Mouse (Mus musculus) liver, postnatal 0 days (tissue): ENCODE measurements around the gene Synpr. TPM values are rescaled to one million over a fixed set of nuclear protein-coding genes. Genes with fewer than 3 reads are reported as not detected.

ENCODE experiments used
- ATAC-seq: fragments of 200-750 bp; cut with Nextera tagmentation; 2 replicates; pipeline ENCODE4 v1.8.0; 2017; ENCODE audit warnings: mild to moderate bottlenecking, moderate library complexity
- DNase-seq: peaks from one replicate; pipeline ENCODE4 v3.0.0-alpha.2; 2016
- H3K27ac ChIP-seq: fragments of 300-500 bp; sonication (generic); 2 replicates; pipeline ENCODE4 v1.5.1; 2014; ENCODE audit warnings: antibody characterized with exemption, moderate library complexity, mild to moderate bottlenecking, low read depth
- H3K27me3 ChIP-seq: fragments of 300-500 bp; sonication (generic); 2 replicates; pipeline ENCODE4 v1.6.1; 2014; ENCODE audit warnings: low read length, control low read depth, mixed read lengths; ENCODE audit not compliant: insufficient read depth
- H3K36me3 ChIP-seq: fragments of 300-500 bp; sonication (generic); replicated peaks from 2 replicates; pipeline ENCODE4 v1.6.1; 2014; ENCODE audit warnings: mild to moderate bottlenecking, control low read depth, low read length, moderate library complexity, mixed read lengths; ENCODE audit not compliant: insufficient read depth
- H3K4me1 ChIP-seq: fragments of 300-500 bp; sonication (generic); 2 replicates; pipeline ENCODE4 v1.6.1; 2014; ENCODE audit warnings: antibody characterized with exemption, mild to moderate bottlenecking, control low read depth; ENCODE audit not compliant: insufficient read depth
- H3K4me2 ChIP-seq: fragments of 300-500 bp; sonication (generic); 2 replicates; pipeline ENCODE4 v1.6.1; 2014; ENCODE audit warnings: low read depth, mild to moderate bottlenecking, low read length, moderate library complexity, mixed read lengths
- H3K4me3 ChIP-seq: fragments of 300-500 bp; sonication (generic); 2 replicates; pipeline ENCODE4 v1.5.1; 2014; ENCODE audit warnings: low read depth, low read length
- H3K9ac ChIP-seq: fragments of 300-500 bp; sonication (generic); replicated peaks from 2 replicates; pipeline ENCODE4 v1.6.1; 2014; ENCODE audit warnings: mild to moderate bottlenecking, moderate library complexity
- H3K9me3 ChIP-seq: fragments of 300-500 bp; sonication (generic); 2 replicates; pipeline ENCODE4 v1.6.1; 2016; ENCODE audit warnings: mild to moderate bottlenecking, control low read depth, low read length, mixed read lengths
- CTCF ChIP-seq: sonication (generic); IDR thresholded peaks from 2 replicates; pipeline ENCODE4 v1.5.1; 2016; ENCODE audit warnings: antibody characterized with exemption, low read depth
- EP300 ChIP-seq: IDR thresholded peaks from 2 replicates; pipeline ENCODE4 v1.6.1; 2016; ENCODE audit warnings: antibody characterized with exemption, low read depth, mild to moderate bottlenecking
- WGBS: fragments of 180-500 bp; shearing (Covaris S2); extraction: QIAGEN DNeasy Blood & Tissue Kit; methylation state at CpG from one replicate; pipeline ENCODE4 v1.1.7; 2014; ENCODE audit not compliant: insufficient replicate concordance; 5-methylcytosine and 5-hydroxymethylcytosine counted together
- polyA plus RNA-seq: library from polyadenylated mRNA; unstranded; fragments of >200 nt; fragmentation: Nextera tagmentation; extraction: Ambion mirVana; gene quantifications from 2 replicates; pipeline ENCODE4 v1.2.1, GENCODE M21; 2015

Gene Synpr
- polyA plus RNA-seq, 1 experiment from 2014 or later = not detected

DNA sequence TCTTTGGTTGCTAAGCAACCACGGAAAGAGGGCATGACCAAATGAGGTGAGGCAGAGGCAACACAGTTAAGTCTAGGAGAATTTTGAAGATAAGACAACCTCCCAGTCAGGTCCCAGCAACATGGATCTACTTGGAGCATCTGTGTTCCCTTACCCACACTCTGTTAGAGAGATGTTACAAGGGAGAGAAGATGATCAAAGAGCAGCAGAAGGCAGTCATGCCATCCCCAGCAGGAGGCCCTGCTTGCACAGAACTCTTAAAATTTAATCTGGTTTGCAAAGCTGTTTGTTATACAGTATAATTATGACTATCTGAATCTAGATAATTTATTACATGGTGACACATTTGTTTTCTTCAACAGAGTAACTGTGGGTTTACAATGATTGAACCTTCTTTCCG is 18.2 kb upstream of the Synpr start:
- H3K27ac ChIP-seq = no peak overlapping the region
- DNase-seq (no peak), ATAC-seq (no peak)
- 69% methylated on average over 2 of the region's 2 CpGs for WGBS
- no peak overlapping the region for H3K4me2 ChIP-seq
- TF ChIP-seq EP300 = no peak
- no peak for TF ChIP-seq CTCF
- no peaks in the 10 kb centered on the region for H3K9me3 ChIP-seq
- no peak overlapping the region for H3K4me3 ChIP-seq
- no peaks in the 10 kb centered on the region for H3K27me3 ChIP-seq
- no peaks in the 10 kb centered on the region for H3K4me1 ChIP-seq
- H3K36me3 ChIP-seq = no peaks in the 10 kb centered on the region
- H3K9ac ChIP-seq = no peak overlapping the region

DNA sequence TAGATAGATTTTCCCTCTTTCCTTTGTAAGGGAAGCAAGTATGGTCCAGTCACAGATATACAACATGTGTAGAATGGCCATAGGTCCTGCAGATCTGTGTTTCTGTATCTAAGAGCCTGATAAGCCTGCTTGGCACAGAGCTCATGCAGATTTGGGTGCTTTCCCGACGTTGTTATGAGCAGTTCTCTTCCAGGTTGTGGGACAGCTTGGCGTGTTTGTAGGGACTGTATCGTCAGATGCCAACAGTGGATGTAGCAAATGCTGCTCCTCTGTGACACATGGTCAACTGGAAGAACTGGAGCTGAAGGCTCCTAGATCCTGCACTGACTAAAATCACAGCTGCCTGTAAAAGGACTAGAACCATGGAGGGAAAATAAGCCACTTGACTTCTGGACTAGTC is 17.4 kb upstream of the Synpr start:
- no peaks in the 10 kb centered on the region for H3K9me3 ChIP-seq
- DNase-seq = no peak
- TF ChIP-seq CTCF (no peak), EP300 (no peak)
- no peak for ATAC-seq
- no peak overlapping the region for H3K27ac ChIP-seq
- H3K4me1 ChIP-seq = no peaks in the 10 kb centered on the region
- no peak overlapping the region for H3K4me2 ChIP-seq
- no peaks in the 10 kb centered on the region for H3K27me3 ChIP-seq
- H3K4me3 ChIP-seq = no peak overlapping the region
- H3K36me3 ChIP-seq = no peaks in the 10 kb centered on the region
- WGBS = 72% methylated on average over 4 of the region's 4 CpGs
- no peak overlapping the region for H3K9ac ChIP-seq

DNA sequence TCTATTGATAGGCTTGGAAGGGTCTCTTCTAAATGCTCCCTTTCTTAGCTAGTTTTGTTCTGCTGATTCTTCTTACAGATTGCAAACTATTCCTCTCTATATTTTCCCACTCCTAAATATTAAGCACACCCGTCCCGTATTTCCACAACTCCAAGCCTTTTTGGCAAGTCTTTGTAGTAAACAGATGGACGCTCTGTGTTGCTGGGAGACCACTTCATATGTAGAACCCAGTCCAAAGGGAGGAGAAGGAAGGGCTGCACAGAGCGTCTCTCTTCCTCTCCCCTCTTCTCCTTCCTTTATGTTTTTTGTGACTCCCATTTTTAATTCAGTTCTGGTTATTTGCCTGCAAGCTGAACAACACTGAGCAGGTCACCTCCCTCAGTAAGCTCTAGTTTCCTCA is 1.4 kb upstream of the Synpr start:
- Histone ChIP-seq H3K27me3 (no peaks in the 10 kb centered on the region), H3K27ac (no peak overlapping the region), H3K4me1 (no peaks in the 10 kb centered on the region), H3K36me3 (no peaks in the 10 kb centered on the region), H3K9me3 (no peaks in the 10 kb centered on the region), H3K4me2 (no peak overlapping the region), H3K9ac (no peak overlapping the region), H3K4me3 (no peak overlapping the region)
- TF ChIP-seq CTCF = no peak
- TF ChIP-seq EP300 = no peak
- ATAC-seq = no peak
- WGBS = 71% methylated on average over 4 of the region's 4 CpGs
- DNase-seq = no peak

DNA sequence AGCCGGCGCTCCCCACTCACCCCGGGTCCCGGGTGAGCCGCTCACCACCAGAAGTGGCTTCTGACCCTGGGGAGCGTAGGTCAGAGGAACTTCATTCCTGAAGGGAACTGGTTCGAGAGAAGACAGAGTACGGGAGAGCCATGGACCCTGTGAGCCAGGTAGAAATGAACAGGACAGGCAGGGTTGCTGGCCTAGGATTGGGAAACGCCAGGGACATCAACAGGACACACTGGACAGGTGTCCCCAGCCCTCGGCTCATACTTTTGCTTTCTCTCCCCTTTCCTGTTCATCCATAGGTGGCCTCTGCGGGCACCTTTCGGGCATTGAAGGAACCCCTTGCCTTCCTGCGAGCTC is 242 bp downstream of the Synpr start:
- Histone ChIP-seq H3K27ac (no peak overlapping the region), H3K36me3 (no peaks in the 10 kb centered on the region), H3K9me3 (no peaks in the 10 kb centered on the region), H3K4me3 (no peak overlapping the region), H3K4me1 (no peaks in the 10 kb centered on the region), H3K4me2 (no peak overlapping the region), H3K27me3 (no peaks in the 10 kb centered on the region), H3K9ac (no peak overlapping the region)
- ATAC-seq (no peak), DNase-seq (no peak)
- 17% methylated on average over 13 of the region's 13 CpGs for WGBS
- no peak for TF ChIP-seq CTCF
- TF ChIP-seq EP300 = no peak

DNA sequence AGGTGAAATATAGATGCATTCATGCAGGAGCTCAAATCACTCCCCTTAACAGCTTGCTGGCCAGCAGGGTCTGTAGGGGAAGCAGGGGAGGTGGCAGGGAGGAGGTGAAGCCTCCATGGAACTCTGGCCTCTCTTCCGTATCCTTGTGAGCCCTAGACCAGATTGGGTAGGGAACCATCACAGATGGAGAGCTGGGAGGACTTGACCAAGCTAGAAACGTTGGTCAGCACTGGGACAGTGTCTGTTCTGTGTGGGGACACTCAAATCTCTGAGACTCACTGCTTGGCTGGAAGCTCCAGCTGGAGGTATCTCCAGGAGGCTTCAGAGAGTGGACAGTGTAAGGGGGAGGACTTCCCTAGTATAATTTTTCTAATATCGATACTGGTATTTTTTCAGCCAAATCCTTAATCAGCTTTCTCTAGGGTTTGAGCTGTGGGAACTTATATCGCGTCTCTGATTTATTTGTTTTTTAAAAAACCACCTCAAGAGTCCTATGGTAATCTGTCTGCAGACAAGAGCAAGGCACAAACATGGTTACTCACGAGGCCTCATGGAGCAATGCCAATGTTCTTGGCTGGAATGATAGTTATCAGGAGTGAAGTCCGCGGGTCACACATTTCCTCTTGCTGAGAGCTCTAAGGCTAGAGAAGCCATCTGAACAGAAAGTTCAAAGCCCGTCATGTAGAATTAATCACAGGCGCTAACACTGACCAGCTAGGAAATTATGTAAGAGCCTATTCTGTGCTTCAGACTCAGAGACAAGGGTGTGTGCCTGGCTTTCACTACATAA is 956 bp downstream of the Synpr start:
- no peak for ATAC-seq
- Histone ChIP-seq H3K36me3 (no peaks in the 10 kb centered on the region), H3K9me3 (no peaks in the 10 kb centered on the region), H3K4me1 (no peaks in the 10 kb centered on the region), H3K4me3 (no peak overlapping the region), H3K27ac (no peak overlapping the region), H3K9ac (no peak overlapping the region), H3K27me3 (no peaks in the 10 kb centered on the region), H3K4me2 (no peak overlapping the region)
- DNase-seq = no peak
- 62% methylated on average over 10 of the region's 10 CpGs for WGBS
- no peak for TF ChIP-seq EP300
- no peak for TF ChIP-seq CTCF

DNA sequence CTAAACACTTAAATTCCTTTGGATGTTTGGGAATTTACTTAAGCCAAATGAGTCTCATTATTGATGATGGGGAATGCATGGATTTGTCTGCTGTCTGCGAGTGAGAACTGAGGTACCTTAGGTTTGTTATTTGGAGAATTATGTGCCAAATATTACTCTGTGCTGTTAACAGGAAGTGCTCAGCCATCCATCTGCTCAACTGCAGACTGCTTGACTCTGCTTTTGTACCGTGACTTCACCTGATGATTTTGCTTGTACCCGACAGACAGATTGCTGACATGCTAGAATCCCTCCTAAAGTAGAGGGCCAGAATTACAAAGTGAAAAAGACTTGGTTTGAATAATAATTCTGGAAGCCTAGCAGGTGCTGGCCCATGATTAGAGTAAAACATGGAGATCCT is 9.6 kb downstream of the Synpr start:
- 73% methylated on average over 3 of the region's 3 CpGs for WGBS
- no peak overlapping the region for H3K4me2 ChIP-seq
- ATAC-seq (no peak), DNase-seq (no peak)
- no peaks in the 10 kb centered on the region for H3K9me3 ChIP-seq
- no peaks in the 10 kb centered on the region for H3K27me3 ChIP-seq
- no peak overlapping the region for H3K9ac ChIP-seq
- H3K27ac ChIP-seq = no peak overlapping the region
- H3K4me3 ChIP-seq = no peak overlapping the region
- no peak for TF ChIP-seq CTCF
- no peak for TF ChIP-seq EP300
- H3K4me1 ChIP-seq = no peaks in the 10 kb centered on the region
- no peaks in the 10 kb centered on the region for H3K36me3 ChIP-seq

DNA sequence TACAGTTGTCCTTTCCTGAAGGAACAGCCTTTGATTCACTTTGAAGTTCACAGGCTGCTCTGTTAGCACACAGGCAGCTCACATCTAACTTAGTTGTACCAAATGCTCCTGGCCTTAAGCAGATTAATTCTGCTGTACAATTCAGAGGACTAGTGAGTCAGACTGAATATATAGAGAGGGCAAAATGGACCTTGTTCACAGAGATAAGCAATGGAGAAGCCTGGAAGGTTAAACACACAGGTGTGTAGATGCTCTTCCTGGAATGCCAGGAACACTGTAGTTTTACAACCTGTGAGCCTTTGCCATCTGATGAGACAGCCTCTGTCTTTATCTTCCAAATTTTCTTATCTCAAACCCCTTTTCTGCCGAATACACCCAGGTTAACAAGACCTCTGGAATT is 29.7 kb downstream of the Synpr start:
- no peaks in the 10 kb centered on the region for H3K9me3 ChIP-seq
- 43% methylated on average over 1 of the region's 1 CpGs for WGBS
- H3K4me2 ChIP-seq = no peak overlapping the region
- ATAC-seq (no peak), DNase-seq (no peak)
- no peaks in the 10 kb centered on the region for H3K27me3 ChIP-seq
- H3K36me3 ChIP-seq = no peaks in the 10 kb centered on the region
- TF ChIP-seq EP300 (no peak), CTCF (no peak)
- H3K27ac ChIP-seq = no peak overlapping the region
- H3K4me3 ChIP-seq = no peak overlapping the region
- no peak overlapping the region for H3K9ac ChIP-seq
- no peaks in the 10 kb centered on the region for H3K4me1 ChIP-seq
